Mouse (Mus musculus) limb, embryonic 10.5 days (tissue): ENCODE data around the gene Map7d3. TPM values are rescaled to one million over a fixed set of nuclear protein-coding genes. Genes with fewer than 3 reads are reported as not detected.

Experiments
- DNase-seq: peaks from one replicate; pipeline ENCODE4 v3.0.0-alpha.2; 2017; ENCODE audit warnings: low spot score
- H3K27ac ChIP-seq: fragments of 300-500 bp; sonication (generic); 2 replicates; pipeline ENCODE4 v1.5.1; 2016; ENCODE audit warnings: mild to moderate bottlenecking
- H3K27me3 ChIP-seq: fragments of 300-500 bp; sonication (generic); 2 replicates; pipeline ENCODE4 v1.6.1; 2016; ENCODE audit warnings: low read depth, mild to moderate bottlenecking; ENCODE audit not compliant: poor library complexity, severe bottlenecking
- H3K36me3 ChIP-seq: fragments of 300-500 bp; sonication (generic); 2 replicates; pipeline ENCODE4 v1.6.1; 2016; ENCODE audit warnings: mild to moderate bottlenecking, moderate library complexity
- H3K4me1 ChIP-seq: fragments of 300-500 bp; sonication (generic); 2 replicates; pipeline ENCODE4 v1.6.1; 2016
- H3K4me3 ChIP-seq: fragments of 300-500 bp; sonication (generic); 2 replicates; pipeline ENCODE4 v1.5.1; 2016; ENCODE audit warnings: mild to moderate bottlenecking, moderate library complexity
- H3K9me3 ChIP-seq: fragments of 300-500 bp; sonication (generic); replicated peaks from 2 replicates; pipeline ENCODE4 v1.6.1; 2016; ENCODE audit warnings: mild to moderate bottlenecking
- WGBS: fragments of 180-500 bp; shearing (Covaris S2); methylation state at CpG from one replicate; pipeline ENCODE4 v1.1.7; 2016; 5-methylcytosine and 5-hydroxymethylcytosine counted together
- polyA plus RNA-seq: library from polyadenylated mRNA; unstranded; fragments of >200 nt; fragmentation: Nextera tagmentation; extraction: Ambion mirVana; gene quantifications from 2 replicates; pipeline ENCODE4 v1.2.1, GENCODE M21; 2016

Map7d3 gene
- polyA plus RNA-seq, 1 experiment from 2014 or later: 1.9 TPM

DNA sequence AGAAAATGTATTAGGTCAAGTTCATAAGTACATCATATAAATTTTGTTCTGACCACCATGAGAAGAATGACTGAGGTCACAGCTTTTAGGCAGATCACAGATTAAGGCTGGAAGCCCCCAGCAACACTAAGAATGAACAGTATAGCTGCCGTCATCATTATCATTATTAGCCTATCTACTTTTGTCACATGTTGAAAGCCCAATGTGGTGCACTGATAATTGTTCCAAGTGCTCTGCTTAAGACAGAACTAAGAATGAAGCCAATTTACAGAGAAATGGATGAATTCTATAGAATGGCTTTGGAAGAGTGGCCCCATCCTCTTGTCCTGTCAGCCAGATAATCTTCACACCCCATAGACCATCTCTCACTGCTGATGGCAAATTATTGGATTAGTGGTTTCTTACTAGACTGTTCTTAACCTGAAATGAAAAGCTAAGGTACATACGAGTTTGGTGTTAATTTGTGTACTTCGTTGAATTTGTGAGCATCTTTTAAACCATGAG lies 61.8 kb downstream of the Map7d3 start:
- DNase-seq: no peak
- Histone ChIP-seq H3K36me3 (no peaks in the 10 kb centered on the region), H3K4me3 (no peak overlapping the region), H3K4me1 (no peaks in the 10 kb centered on the region), H3K9me3 (no peaks in the 10 kb centered on the region), H3K27ac (no peak overlapping the region), H3K27me3 (no peaks in the 10 kb centered on the region)
- WGBS: 84% methylated on average over 3 of the region's 3 CpGs

DNA sequence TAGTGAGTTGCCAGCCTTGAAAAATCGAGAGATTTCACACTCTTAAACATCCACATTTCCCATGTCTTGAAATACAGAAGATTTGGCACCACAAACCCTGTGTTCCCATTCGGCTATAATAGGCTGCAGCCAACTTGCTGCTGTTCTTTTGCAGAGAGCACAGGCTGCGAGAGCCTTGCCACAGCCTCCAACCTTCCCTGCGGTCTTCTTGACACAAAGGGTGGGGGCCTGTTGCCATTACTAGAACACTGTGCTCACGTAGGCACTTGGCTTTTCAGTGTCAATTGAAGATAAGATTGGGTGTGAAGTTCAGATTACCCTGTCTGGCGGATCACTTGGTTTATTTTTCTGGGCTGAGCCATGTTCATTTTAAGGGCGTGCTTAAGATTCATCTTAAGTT lies 65.8 kb downstream of the Map7d3 start:
- Histone ChIP-seq H3K36me3 (no peaks in the 10 kb centered on the region), H3K9me3 (no peaks in the 10 kb centered on the region), H3K27ac (no peak overlapping the region), H3K4me3 (no peak overlapping the region), H3K27me3 (no peaks in the 10 kb centered on the region), H3K4me1 (no peaks in the 10 kb centered on the region)
- no peak for DNase-seq
- 87% methylated on average over 7 of the region's 7 CpGs for WGBS

DNA sequence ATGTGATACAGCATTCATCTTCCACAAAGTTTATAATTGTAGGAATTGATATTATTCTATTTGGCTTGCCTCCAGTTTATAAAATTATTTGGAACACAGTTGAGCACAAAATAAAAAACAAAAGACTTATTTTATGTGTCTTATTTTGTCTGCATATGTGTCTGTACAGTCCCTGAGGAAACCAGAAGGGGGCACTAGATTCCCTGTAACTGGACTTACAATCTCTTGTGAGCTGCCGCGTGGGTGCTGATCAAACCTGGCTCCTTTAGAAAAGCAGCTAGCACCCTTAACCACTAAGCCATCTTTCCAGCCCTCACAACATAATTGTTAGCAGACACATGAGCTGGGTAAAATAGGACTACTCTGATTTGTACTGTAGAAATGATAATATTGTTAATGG lies 66.5 kb downstream of the Map7d3 start:
- Histone ChIP-seq H3K36me3 (no peaks in the 10 kb centered on the region), H3K27ac (no peak overlapping the region), H3K4me3 (no peak overlapping the region), H3K9me3 (no peaks in the 10 kb centered on the region), H3K4me1 (no peaks in the 10 kb centered on the region), H3K27me3 (no peaks in the 10 kb centered on the region)
- 55% methylated on average over 2 of the region's 2 CpGs for WGBS
- DNase-seq: no peak

DNA sequence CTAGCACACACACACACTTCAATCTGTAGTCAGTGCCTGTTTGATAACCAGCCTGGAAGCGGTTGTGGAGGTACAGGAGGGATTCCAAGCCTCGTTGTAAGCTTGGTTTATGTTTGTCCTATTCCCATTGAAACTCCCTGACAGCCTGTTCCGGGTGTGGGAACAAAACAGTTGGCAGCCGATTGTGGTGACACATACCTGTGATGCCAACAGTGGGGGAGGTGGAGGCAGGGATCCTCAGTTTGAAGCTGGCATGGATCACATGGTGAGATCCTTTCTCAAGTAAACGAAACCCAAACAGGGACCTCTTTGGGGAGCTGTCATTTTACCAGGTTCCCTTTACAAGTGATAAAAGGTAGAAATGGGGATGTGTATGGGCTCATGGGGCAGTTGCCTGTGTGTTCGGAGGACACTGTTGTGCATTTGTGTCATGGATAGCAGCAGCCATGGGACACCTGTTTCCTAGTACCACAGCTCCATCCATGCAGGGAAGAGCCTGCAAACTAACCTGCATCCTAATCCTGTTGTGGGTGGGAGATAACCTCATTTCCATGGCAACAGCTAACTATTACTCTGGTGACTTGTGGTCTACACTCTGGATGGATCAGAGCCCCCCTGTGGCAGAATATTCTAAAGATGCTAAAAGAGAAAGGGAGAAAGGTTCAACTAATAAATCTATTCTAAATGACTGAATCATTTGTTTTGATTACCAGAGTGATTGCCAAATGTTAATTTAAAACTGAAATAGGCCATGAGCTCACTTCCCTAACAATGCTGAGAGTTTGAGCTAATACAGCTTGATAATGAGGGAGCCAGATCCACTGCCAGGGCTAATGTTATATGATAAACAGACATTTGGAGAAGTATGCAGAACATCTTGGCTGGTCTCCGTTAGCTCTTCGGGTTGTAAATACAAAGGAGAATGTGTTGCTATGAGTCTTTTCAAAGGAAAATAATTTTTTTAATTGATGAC lies 68.5 kb downstream of the Map7d3 start:
- Histone ChIP-seq H3K4me3 (no peak overlapping the region), H3K9me3 (no peaks in the 10 kb centered on the region), H3K4me1 (no peaks in the 10 kb centered on the region), H3K27ac (no peak overlapping the region), H3K27me3 (no peaks in the 10 kb centered on the region), H3K36me3 (no peaks in the 10 kb centered on the region)
- no peak for DNase-seq
- 86% methylated on average over 8 of the region's 8 CpGs for WGBS

DNA sequence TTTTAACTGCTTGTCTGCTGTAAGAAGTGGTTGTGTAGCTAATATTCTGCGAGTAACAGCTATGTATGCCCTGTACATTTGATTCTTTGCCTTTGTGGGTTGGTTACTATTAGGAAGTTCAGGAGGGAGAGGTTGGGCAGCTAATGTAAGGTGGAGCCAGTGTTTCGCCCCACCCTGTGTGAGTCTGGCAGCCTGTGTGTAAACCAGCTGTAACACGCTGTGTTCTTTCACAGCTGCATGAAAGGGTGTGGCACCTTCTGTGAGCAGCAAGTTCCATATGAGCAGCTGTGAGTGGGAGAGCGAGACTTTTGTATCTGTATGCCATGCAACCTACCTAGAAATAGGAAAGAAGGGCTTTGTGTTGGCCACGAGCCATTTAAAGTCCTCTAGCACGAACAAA lies 70.0 kb downstream of the Map7d3 start:
- no peaks in the 10 kb centered on the region for H3K4me1 ChIP-seq
- no peak for DNase-seq
- H3K27ac ChIP-seq: no peak overlapping the region
- H3K27me3 ChIP-seq: no peaks in the 10 kb centered on the region
- no peaks in the 10 kb centered on the region for H3K36me3 ChIP-seq
- WGBS: 92% methylated on average over 6 of the region's 6 CpGs
- H3K9me3 ChIP-seq: no peaks in the 10 kb centered on the region
- no peak overlapping the region for H3K4me3 ChIP-seq

DNA sequence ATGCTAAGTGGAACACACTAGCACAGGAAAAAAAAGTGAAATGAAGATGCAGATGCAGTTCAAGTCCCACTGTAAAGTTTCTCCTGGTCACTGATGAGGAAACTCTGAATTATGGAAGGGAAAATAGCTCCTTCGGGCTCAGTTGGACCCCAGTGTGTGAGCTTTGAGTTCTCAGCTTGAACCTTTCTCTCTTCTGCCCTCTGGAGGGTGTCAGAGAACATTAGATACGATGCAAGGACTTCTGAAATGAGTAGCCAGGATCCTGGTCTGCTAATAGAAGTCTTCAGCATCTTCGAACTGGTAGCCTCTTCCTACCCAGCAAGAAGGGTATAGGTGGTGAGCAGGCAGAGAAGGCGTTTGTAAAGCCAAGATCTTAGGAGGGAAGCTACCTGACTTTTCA lies 70.6 kb downstream of the Map7d3 start:
- Histone ChIP-seq H3K27ac (no peak overlapping the region), H3K4me1 (no peaks in the 10 kb centered on the region), H3K4me3 (no peak overlapping the region), H3K9me3 (no peaks in the 10 kb centered on the region), H3K36me3 (no peaks in the 10 kb centered on the region), H3K27me3 (no peaks in the 10 kb centered on the region)
- WGBS: 65% methylated on average over 4 of the region's 4 CpGs
- DNase-seq: no peak

Other genes with a start within 250 kb of the Map7d3 start
- 35.5 and 38.7 TPM in 2 replicates for gene Mmgt1, start 224.3 kb downstream of the Map7d3 start, polyA plus RNA-seq
- gene Slc9a6, start 212.6 kb downstream of the Map7d3 start, polyA plus RNA-seq: 7.5 and 10.6 TPM in 2 replicates
- gene Fhl1, start 90.5 kb downstream of the Map7d3 start, polyA plus RNA-seq: 45.0 and 49.2 TPM in 2 replicates
- gene Adgrg4, start 47.8 kb upstream of the Map7d3 start, polyA plus RNA-seq: 0.10 TPM in 1 of 2 replicates, not detected in the other
- gene Brs3, start 220.7 kb upstream of the Map7d3 start, polyA plus RNA-seq: not detected in 2 replicates
- 65.1 and 79.3 TPM in 2 replicates for gene Htatsf1, start 231.3 kb upstream of the Map7d3 start, polyA plus RNA-seq